Mouse (Mus musculus): ENCODE data around the gene Vmn2r26. TPM values are rescaled to one million over a fixed set of nuclear protein-coding genes. Genes with fewer than 3 reads are reported as not detected.
"Not testable (repeated sequence)": the region's sequence is repeated elsewhere in the genome, so short reads cannot be mapped to it uniquely, and the experiment has no call there.

Vmn2r26 gene
- not detected in 2 replicates for polyA plus RNA-seq (2015; fragmentation: Nextera tagmentation; extraction: Ambion mirVana)

GRCm38 (mm10) chr6:124024268-124024667 is at the start of gene Vmn2r26:
Gene Vmn2r26 (plus strand): TSS chr6:124024568.
- not testable (repeated sequence) for ATAC-seq (ENCODE audit: low FRiP score, low read depth); H3K27ac ChIP-seq; H3K27me3 ChIP-seq; H3K36me3 ChIP-seq; H3K4me2 ChIP-seq (replicated peaks); H3K9me3 ChIP-seq; H3K9ac ChIP-seq; H3K4me1 ChIP-seq; H3K4me3 ChIP-seq
- WGBS, result 63% methylated on average over 1 of the region's 1 CpGs

GRCm38 (mm10) chr6:124020841-124021240 is 3.5 kb upstream of the Vmn2r26 start:
- no peak overlapping the region for H3K4me3 ChIP-seq
- no peak overlapping the region for H3K9ac ChIP-seq
- H3K27me3 ChIP-seq, result no peaks in the 10 kb centered on the region
- H3K4me2 ChIP-seq (replicated peaks), result no peak overlapping the region
- no peak for ATAC-seq (ENCODE audit: low FRiP score, low read depth)
- H3K9me3 ChIP-seq, result no peaks in the 10 kb centered on the region
- no peaks in the 10 kb centered on the region for H3K36me3 ChIP-seq
- WGBS, result 41% methylated on average over 1 of the region's 1 CpGs
- H3K4me1 ChIP-seq, result no peaks in the 10 kb centered on the region
- no peak overlapping the region for H3K27ac ChIP-seq

DNA sequence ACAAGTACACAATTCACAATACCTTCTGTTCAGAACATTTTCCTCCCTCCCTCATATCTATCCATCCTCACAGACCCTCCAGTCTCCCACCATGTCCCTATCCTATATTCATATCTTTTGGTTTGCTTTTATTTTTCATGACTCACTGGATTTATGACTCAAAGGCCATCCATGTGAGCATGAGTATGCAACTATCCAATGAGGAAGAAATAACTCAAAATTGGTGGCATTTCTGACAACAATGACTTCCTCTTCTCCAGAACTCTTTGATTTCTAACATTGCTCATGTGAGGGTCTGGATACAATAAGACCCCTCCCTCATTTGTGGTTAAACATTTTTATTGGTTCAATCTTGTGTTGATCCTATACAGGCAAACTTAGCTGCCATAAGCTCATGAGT is 24.0 kb downstream of the Vmn2r26 start:
- H3K4me3 ChIP-seq, result no peak overlapping the region

GRCm38 (mm10) chr6:124053611-124054010 is 29.2 kb downstream of the Vmn2r26 start:
- not testable (repeated sequence) for H3K4me3 ChIP-seq; H3K27me3 ChIP-seq; H3K9me3 ChIP-seq; H3K27ac ChIP-seq; H3K36me3 ChIP-seq; H3K4me1 ChIP-seq; H3K4me2 ChIP-seq (replicated peaks); ATAC-seq (ENCODE audit: low FRiP score, low read depth); H3K9ac ChIP-seq

More for the DNA sequence above, 24.0 kb downstream of the Vmn2r26 start:
- Histone ChIP-seq H3K27me3 (no peaks in the 10 kb centered on the region), H3K36me3 (no peaks in the 10 kb centered on the region), H3K4me2 (replicated peaks) (no peak overlapping the region), H3K9ac (no peak overlapping the region), H3K9me3 (no peaks in the 10 kb centered on the region), H3K4me1 (no peaks in the 10 kb centered on the region), H3K27ac (no peak overlapping the region)
- no peak for ATAC-seq (ENCODE audit: low FRiP score, low read depth)

GRCm38 (mm10) chr6:124102334-124102733 is 78.0 kb downstream of the Vmn2r26 start:
- no peaks in the 10 kb centered on the region for H3K27me3 ChIP-seq
- no peak overlapping the region for H3K27ac ChIP-seq
- WGBS, result 72% methylated on average over 4 of the region's 4 CpGs
- no peaks in the 10 kb centered on the region for H3K9me3 ChIP-seq
- H3K9ac ChIP-seq, result no peak overlapping the region
- no peaks in the 10 kb centered on the region for H3K36me3 ChIP-seq
- H3K4me1 ChIP-seq, result no peaks in the 10 kb centered on the region
- no peak overlapping the region for H3K4me3 ChIP-seq
- no peak overlapping the region for H3K4me2 ChIP-seq (replicated peaks)
- no peak for ATAC-seq (ENCODE audit: low FRiP score, low read depth)

Other genes with a start within 250 kb of the Vmn2r26 start
- gene Vmn2r24, start 245.7 kb upstream of the Vmn2r26 start, polyA plus RNA-seq (2015; fragmentation: Nextera tagmentation; extraction: Ambion mirVana), result not detected in 2 replicates
- not detected in 2 replicates for gene Vmn2r25, start 171.1 kb upstream of the Vmn2r26 start, polyA plus RNA-seq (2015; fragmentation: Nextera tagmentation; extraction: Ambion mirVana)
- gene Vmn2r27, start 207.3 kb downstream of the Vmn2r26 start, polyA plus RNA-seq (2015; fragmentation: Nextera tagmentation; extraction: Ambion mirVana), result not detected in 2 replicates